Mouse (Mus musculus): Measurements from ENCODE around the gene Dlx3. TPM values are rescaled to one million over a fixed set of nuclear protein-coding genes. Genes with fewer than 3 reads are reported as not detected.

The Dlx3 gene
- polyA plus RNA-seq, 1 experiment from 2014 or later = 1.2 TPM

GRCm38 (mm10) chr11:95128359-95128758 lies 8.4 kb downstream of the Dlx3 start:
- no peak for ATAC-seq (ENCODE audit: low FRiP score, low TSS enrichment)
- H3K4me2 ChIP-seq (replicated peaks; ENCODE audit: low read depth, low read length) = no peak overlapping the region
- H3K9ac ChIP-seq (ENCODE audit: low read depth, low read length) = no peak overlapping the region
- H3K36me3 ChIP-seq (ENCODE audit: control insufficient read depth, insufficient read depth, low read length) = no peaks in the 10 kb centered on the region
- no peak overlapping the region for H3K27ac ChIP-seq (ENCODE audit: low read depth, low read length)
- peaks cover 15% of the 10 kb centered on the region for H3K4me1 ChIP-seq (ENCODE audit: control insufficient read depth, insufficient read depth, low read length)
- H3K4me3 ChIP-seq (ENCODE audit: low read length) = no peak overlapping the region
- H3K9me3 ChIP-seq (ENCODE audit: control insufficient read depth, low read length) = no peaks in the 10 kb centered on the region
- 53% methylated on average over 11 of the region's 11 CpGs for WGBS
- peaks cover 34% of the 10 kb centered on the region for H3K27me3 ChIP-seq (ENCODE audit: control insufficient read depth, insufficient read depth, low read length)

GRCm38 (mm10) chr11:95130668-95131252 lies 10.8 kb downstream of the Dlx3 start:
- H3K4me1 ChIP-seq (ENCODE audit: control insufficient read depth, insufficient read depth, low read length) = peaks cover 8% of the 10 kb centered on the region; the same call in 1 of the 2 replicates
- no peak for ATAC-seq (ENCODE audit: low FRiP score, low TSS enrichment)
- H3K4me2 ChIP-seq (replicated peaks; ENCODE audit: low read depth, low read length) = no peak overlapping the region
- H3K9ac ChIP-seq (ENCODE audit: low read depth, low read length) = no peak overlapping the region
- WGBS = 73% methylated on average over 17 of the region's 17 CpGs
- H3K27ac ChIP-seq (ENCODE audit: low read depth, low read length) = no peak overlapping the region
- no peaks in the 10 kb centered on the region for H3K9me3 ChIP-seq (ENCODE audit: control insufficient read depth, low read length)
- H3K27me3 ChIP-seq (ENCODE audit: control insufficient read depth, insufficient read depth, low read length) = peaks cover 15% of the 10 kb centered on the region; the same call in 1 of the 2 replicates
- H3K4me3 ChIP-seq (ENCODE audit: low read length) = no peak overlapping the region
- H3K36me3 ChIP-seq (ENCODE audit: control insufficient read depth, insufficient read depth, low read length) = no peaks in the 10 kb centered on the region

GRCm38 (mm10) chr11:95133321-95133720 lies 13.4 kb downstream of the Dlx3 start:
- no peaks in the 10 kb centered on the region for H3K4me1 ChIP-seq (ENCODE audit: control insufficient read depth, insufficient read depth, low read length)
- H3K9ac ChIP-seq (ENCODE audit: low read depth, low read length) = no peak overlapping the region
- no peak for ATAC-seq (ENCODE audit: low FRiP score, low TSS enrichment)
- peaks cover 26% of the 10 kb centered on the region for H3K27me3 ChIP-seq (ENCODE audit: control insufficient read depth, insufficient read depth, low read length)
- no peak overlapping the region for H3K27ac ChIP-seq (ENCODE audit: low read depth, low read length)
- WGBS = 64% methylated on average over 6 of the region's 6 CpGs
- H3K9me3 ChIP-seq (ENCODE audit: control insufficient read depth, low read length) = no peaks in the 10 kb centered on the region
- H3K4me2 ChIP-seq (replicated peaks; ENCODE audit: low read depth, low read length) = no peak overlapping the region
- no peak overlapping the region for H3K4me3 ChIP-seq (ENCODE audit: low read length)
- H3K36me3 ChIP-seq (ENCODE audit: control insufficient read depth, insufficient read depth, low read length) = no peaks in the 10 kb centered on the region

GRCm38 (mm10) chr11:95137281-95137680 lies 17.4 kb downstream of the Dlx3 start:
- H3K27ac ChIP-seq (ENCODE audit: low read depth, low read length) = no peak overlapping the region
- 15% methylated on average over 6 of the region's 6 CpGs for WGBS
- no peaks in the 10 kb centered on the region for H3K36me3 ChIP-seq (ENCODE audit: control insufficient read depth, insufficient read depth, low read length)
- no peak overlapping the region for H3K9ac ChIP-seq (ENCODE audit: low read depth, low read length)
- H3K27me3 ChIP-seq (ENCODE audit: control insufficient read depth, insufficient read depth, low read length) = peaks cover 54% of the 10 kb centered on the region
- no peaks in the 10 kb centered on the region for H3K9me3 ChIP-seq (ENCODE audit: control insufficient read depth, low read length)
- H3K4me3 ChIP-seq (ENCODE audit: low read length) = no peak overlapping the region
- ATAC-seq (ENCODE audit: low FRiP score, low TSS enrichment) = no peak
- H3K4me1 ChIP-seq (ENCODE audit: control insufficient read depth, insufficient read depth, low read length) = 0 out of 2 replicates have a peak, but pooled peaks cover 4% of the 10 kb centered on the region
- H3K4me2 ChIP-seq (replicated peaks; ENCODE audit: low read depth, low read length) = no peak overlapping the region

- no peak overlapping the region for H3K4me3 ChIP-seq (ENCODE audit: low read length)
- peaks cover 80% of the 10 kb centered on the region for H3K27me3 ChIP-seq (ENCODE audit: control insufficient read depth, insufficient read depth, low read length)
- H3K9me3 ChIP-seq (ENCODE audit: control insufficient read depth, low read length) = no peaks in the 10 kb centered on the region
- no peak overlapping the region for H3K9ac ChIP-seq (ENCODE audit: low read depth, low read length)
- no peak overlapping the region for H3K27ac ChIP-seq (ENCODE audit: low read depth, low read length)
- WGBS = 54% methylated on average over 5 of the region's 5 CpGs
- no peaks in the 10 kb centered on the region for H3K36me3 ChIP-seq (ENCODE audit: control insufficient read depth, insufficient read depth, low read length)
- peaks cover 6% of the 10 kb centered on the region; the same call in 1 of the 2 replicates for H3K4me1 ChIP-seq (ENCODE audit: control insufficient read depth, insufficient read depth, low read length)
- no peak overlapping the region for H3K4me2 ChIP-seq (replicated peaks; ENCODE audit: low read depth, low read length)
- ATAC-seq (ENCODE audit: low FRiP score, low TSS enrichment) = no peak
Measured at GRCm38 (mm10) chr11:95139871-95140270, 20.0 kb downstream of the Dlx3 start.

- WGBS = 18% methylated on average over 10 of the region's 10 CpGs
- H3K4me1 ChIP-seq (ENCODE audit: control insufficient read depth, insufficient read depth, low read length) = peaks cover 19% of the 10 kb centered on the region
- peaks cover 100% of the 10 kb centered on the region for H3K27me3 ChIP-seq (ENCODE audit: control insufficient read depth, insufficient read depth, low read length)
- H3K9me3 ChIP-seq (ENCODE audit: control insufficient read depth, low read length) = no peaks in the 10 kb centered on the region
- no peak overlapping the region for H3K4me3 ChIP-seq (ENCODE audit: low read length)
- no peak overlapping the region for H3K27ac ChIP-seq (ENCODE audit: low read depth, low read length)
- H3K4me2 ChIP-seq (replicated peaks; ENCODE audit: low read depth, low read length) = no peak overlapping the region
- H3K9ac ChIP-seq (ENCODE audit: low read depth, low read length) = no peak overlapping the region
- ATAC-seq (ENCODE audit: low FRiP score, low TSS enrichment) = no peak
- no peaks in the 10 kb centered on the region for H3K36me3 ChIP-seq (ENCODE audit: control insufficient read depth, insufficient read depth, low read length)
Measured at GRCm38 (mm10) chr11:95142258-95142657, 22.3 kb downstream of the Dlx3 start.

GRCm38 (mm10) chr11:95142980-95143575 lies 23.2 kb downstream of the Dlx3 start:
- Histone ChIP-seq H3K9ac (ENCODE audit: low read depth, low read length) (no peak overlapping the region), H3K27ac (ENCODE audit: low read depth, low read length) (no peak overlapping the region), H3K4me1 (ENCODE audit: control insufficient read depth, insufficient read depth, low read length) (peaks cover 19% of the 10 kb centered on the region), H3K4me2 (replicated peaks; ENCODE audit: low read depth, low read length) (no peak overlapping the region), H3K9me3 (ENCODE audit: control insufficient read depth, low read length) (no peaks in the 10 kb centered on the region), H3K36me3 (ENCODE audit: control insufficient read depth, insufficient read depth, low read length) (no peaks in the 10 kb centered on the region), H3K27me3 (ENCODE audit: control insufficient read depth, insufficient read depth, low read length) (peaks cover 100% of the 10 kb centered on the region), H3K4me3 (ENCODE audit: low read length) (peak overlapping the region; percentile 15; the same call in 1 of the 2 replicates)
- 3% methylated on average over 39 of the region's 39 CpGs for WGBS
- ATAC-seq (ENCODE audit: low FRiP score, low TSS enrichment) = no peak

- WGBS = 5% methylated on average over 4 of the region's 4 CpGs
- Histone ChIP-seq H3K27me3 (ENCODE audit: control insufficient read depth, insufficient read depth, low read length) (peaks cover 100% of the 10 kb centered on the region), H3K36me3 (ENCODE audit: control insufficient read depth, insufficient read depth, low read length) (no peaks in the 10 kb centered on the region), H3K9me3 (ENCODE audit: control insufficient read depth, low read length) (no peaks in the 10 kb centered on the region), H3K4me2 (replicated peaks; ENCODE audit: low read depth, low read length) (no peak overlapping the region), H3K4me3 (ENCODE audit: low read length) (no peak overlapping the region), H3K27ac (ENCODE audit: low read depth, low read length) (no peak overlapping the region), H3K4me1 (ENCODE audit: control insufficient read depth, insufficient read depth, low read length) (peaks cover 19% of the 10 kb centered on the region), H3K9ac (ENCODE audit: low read depth, low read length) (no peak overlapping the region)
- ATAC-seq (ENCODE audit: low FRiP score, low TSS enrichment) = no peak
Measured at GRCm38 (mm10) chr11:95143663-95144062, 23.7 kb downstream of the Dlx3 start.

- Histone ChIP-seq H3K27ac (ENCODE audit: low read depth, low read length) (no peak overlapping the region), H3K4me3 (ENCODE audit: low read length) (peak overlapping the region; percentile 45; the same call in 1 of the 2 replicates), H3K4me1 (ENCODE audit: control insufficient read depth, insufficient read depth, low read length) (peaks cover 15% of the 10 kb centered on the region), H3K9me3 (ENCODE audit: control insufficient read depth, low read length) (no peaks in the 10 kb centered on the region), H3K9ac (ENCODE audit: low read depth, low read length) (no peak overlapping the region), H3K4me2 (replicated peaks; ENCODE audit: low read depth, low read length) (no peak overlapping the region; the same call in 1 of the 2 replicates), H3K36me3 (ENCODE audit: control insufficient read depth, insufficient read depth, low read length) (no peaks in the 10 kb centered on the region), H3K27me3 (ENCODE audit: control insufficient read depth, insufficient read depth, low read length) (peaks cover 99% of the 10 kb centered on the region)
- ATAC-seq (ENCODE audit: low FRiP score, low TSS enrichment) = no peak
- WGBS = 6% methylated on average over 9 of the region's 9 CpGs
Measured at GRCm38 (mm10) chr11:95144091-95144945, 24.4 kb downstream of the Dlx3 start.
